In the genomic region with DNA sequence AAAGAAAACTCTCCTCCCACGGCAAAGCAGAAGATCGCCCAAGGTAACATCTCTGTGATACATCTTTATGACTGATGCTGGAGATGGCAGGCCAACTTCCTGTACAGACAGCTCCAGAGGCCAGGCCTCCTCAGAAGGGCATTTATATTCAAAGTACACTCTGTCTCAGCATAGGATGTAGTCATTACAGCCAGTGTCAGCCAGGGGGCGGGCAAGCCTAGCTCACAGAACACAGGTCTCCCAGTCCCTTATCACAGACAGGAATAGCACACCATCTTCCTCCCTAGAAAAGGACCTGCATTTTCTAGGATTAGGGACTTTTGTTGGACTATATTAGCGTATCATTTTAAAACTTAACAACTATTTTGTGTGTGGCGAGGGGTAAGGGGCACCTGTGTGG, we compare ENCODE assay signal across 9 mouse cellular contexts. TPM values are rescaled to one million over a fixed set of nuclear protein-coding genes. Genes with fewer than 3 reads are reported as not detected.
DNase-seq lines count a peak whose midpoint lies in the region; ATAC-seq lines count a peak whose summit lies in the region.
"Had no signal": no experiment of that assay in that cellular context is flagged by ENCODE, and none has a peak within 500 bp of the region (broad histone marks: within the 10 kb centered on the region; RNA-seq: fewer than 3 reads in every experiment).

No protein-coding gene starts in this region.

- WGBS in heart, embryonic 15.5 days = 22% methylated on average over 5 of the region's 5 CpGs
- WGBS in liver, embryonic 13.5 days (ENCODE audit: insufficient replicate concordance) = 10% methylated on average over 5 of the region's 5 CpGs
- 25% methylated on average over 5 of the region's 5 CpGs for WGBS in neural tube, embryonic 14.5 days

- H3K9ac ChIP-seq in heart, embryonic 15.5 days = no peak overlapping the region
- H3K9ac ChIP-seq in liver, embryonic 13.5 days = no peak overlapping the region
- H3K9ac ChIP-seq in neural tube, embryonic 14.5 days (replicated peaks; ENCODE audit: low read depth, low read length) = no peak overlapping the region; the same call in 1 of the 2 replicates
- H3K9ac ChIP-seq: embryonic facial prominence, embryonic 12.5 days had no signal

- no peak overlapping the region for H3K4me3 ChIP-seq in heart, embryonic 15.5 days
- H3K4me3 ChIP-seq in liver, embryonic 13.5 days (replicated peaks) = no peak overlapping the region
- H3K4me3 ChIP-seq in neural tube, embryonic 14.5 days (ENCODE audit: low read depth, low read length) = no peak overlapping the region
- H3K4me3 ChIP-seq: embryonic facial prominence, embryonic 12.5 days had no signal

- peak; percentile 51; the same call in 1 of the 2 replicates for ATAC-seq in heart, embryonic 15.5 days (replicated peaks; ENCODE audit: insufficient number of reproducible peaks, insufficient read depth, low FRiP score, low read depth)
- ATAC-seq in liver, embryonic 13.5 days (ENCODE audit: low read depth) = no peak
- ATAC-seq in neural tube, embryonic 14.5 days (ENCODE audit: low read depth) = peak; percentile 89; the same call in 1 of the 2 replicates

- no peaks in the 10 kb centered on the region for H3K9me3 ChIP-seq in heart, embryonic 15.5 days (replicated peaks)
- H3K9me3 ChIP-seq in liver, embryonic 13.5 days (replicated peaks) = no peaks in the 10 kb centered on the region
- no peaks in the 10 kb centered on the region for H3K9me3 ChIP-seq in neural tube, embryonic 14.5 days (ENCODE audit: control insufficient read depth, low read length)
- H3K9me3 ChIP-seq: embryonic facial prominence, embryonic 12.5 days had no signal

- peak; percentile 72 to 78 for DNase-seq in CD8-positive naive resting alpha-beta T cell, adult 2 months (ENCODE audit: low read depth in 2 of 2, low spot score in 2 of 2)
- peak; percentile 84 for DNase-seq in brain, adult 2 months (ENCODE audit: low read depth, low spot score)
- peak; percentile 45 for DNase-seq in fibroblast of lung, adult 2 months (ENCODE audit: low read depth)
- DNase-seq in kidney, postnatal 10 days = peak; percentile 91
- DNase-seq in liver, embryonic 13.5 days = peak; percentile 29
- peak; percentile 88 for DNase-seq in testis, postnatal 10 days (ENCODE audit: low spot score)

- no peaks in the 10 kb centered on the region for H3K36me3 ChIP-seq in heart, embryonic 15.5 days
- H3K36me3 ChIP-seq in liver, embryonic 13.5 days = no peaks in the 10 kb centered on the region
- H3K36me3 ChIP-seq in neural tube, embryonic 14.5 days (ENCODE audit: control insufficient read depth, insufficient read depth, low read length) = no peaks in the 10 kb centered on the region
- H3K36me3 ChIP-seq: embryonic facial prominence, embryonic 12.5 days had no signal

- no peak overlapping the region for H3K27ac ChIP-seq in heart, embryonic 15.5 days
- H3K27ac ChIP-seq in liver, embryonic 13.5 days = no peak overlapping the region
- no peak overlapping the region for H3K27ac ChIP-seq in neural tube, embryonic 14.5 days (ENCODE audit: low read depth, low read length)
- H3K27ac ChIP-seq: embryonic facial prominence, embryonic 12.5 days had no signal

- H3K27me3 ChIP-seq in heart, embryonic 15.5 days = 0 out of 2 replicates have a peak, but pooled peaks cover 2% of the 10 kb centered on the region
- no peaks in the 10 kb centered on the region for H3K27me3 ChIP-seq in liver, embryonic 13.5 days
- H3K27me3 ChIP-seq in neural tube, embryonic 14.5 days (ENCODE audit: control insufficient read depth, insufficient read depth, low read length) = no peaks in the 10 kb centered on the region
- H3K27me3 ChIP-seq: embryonic facial prominence, embryonic 12.5 days had no signal

- H3K4me2 ChIP-seq in heart, embryonic 15.5 days = no peak overlapping the region
- H3K4me2 ChIP-seq in liver, embryonic 13.5 days = no peak overlapping the region
- H3K4me2 ChIP-seq in neural tube, embryonic 14.5 days (ENCODE audit: low read depth, low read length) = no peak overlapping the region
- H3K4me2 ChIP-seq: embryonic facial prominence, embryonic 12.5 days had no signal

- peaks cover 6% of the 10 kb centered on the region for H3K4me1 ChIP-seq in heart, embryonic 15.5 days (replicated peaks)
- H3K4me1 ChIP-seq in liver, embryonic 13.5 days (replicated peaks) = 0 out of 2 replicates have a peak, but pooled peaks cover 3% of the 10 kb centered on the region
- 0 out of 2 replicates have a peak, but pooled peaks cover 4% of the 10 kb centered on the region for H3K4me1 ChIP-seq in neural tube, embryonic 14.5 days (ENCODE audit: control insufficient read depth, insufficient read depth, low read length)

RNA-seq across cellular contexts. Expression of a gene that starts 46.4 kb away (rescaled TPM):
- polyA plus RNA-seq in heart, embryonic 15.5 days (2015; fragmentation: Nextera tagmentation; extraction: Ambion mirVana) = 52.2 and 62.3 TPM in 2 replicates
- polyA plus RNA-seq in liver, embryonic 13.5 days (2015; fragmentation: Nextera tagmentation; extraction: Ambion mirVana) = 15.5 and 17.0 TPM in 2 replicates
- polyA plus RNA-seq in neural tube, embryonic 14.5 days (2014; fragmentation: Nextera tagmentation; extraction: Ambion mirVana) = 88.3 and 97.2 TPM in 2 replicates

RNA-seq across cellular contexts. Expression of a gene that starts 46.6 kb away (rescaled TPM):
- polyA plus RNA-seq in heart, embryonic 15.5 days (2015; fragmentation: Nextera tagmentation; extraction: Ambion mirVana) = 2.8 and 5.0 TPM in 2 replicates
- 0.37 and 0.54 TPM in 2 replicates for polyA plus RNA-seq in liver, embryonic 13.5 days (2015; fragmentation: Nextera tagmentation; extraction: Ambion mirVana)
- polyA plus RNA-seq in neural tube, embryonic 14.5 days (2014; fragmentation: Nextera tagmentation; extraction: Ambion mirVana) = 49.0 and 59.0 TPM in 2 replicates

Comparison
In these comparisons a context has a peak if more than half of its experiments do, and no peak if none do; other contexts are left out.
1. DNase-seq: peak in every context shown above with its lines; median percentile 91 in kidney, postnatal 10 days; 88 in testis, postnatal 10 days; 84 in brain, adult 2 months; 75 in CD8-positive naive resting alpha-beta T cell, adult 2 months; 45 in fibroblast of lung, adult 2 months; 29 in liver, embryonic 13.5 days.